Mouse (Mus musculus) embryonic facial prominence, embryonic 14.5 days (tissue): ENCODE data around the gene Ces1c. TPM values are rescaled to one million over a fixed set of nuclear protein-coding genes. Genes with fewer than 3 reads are reported as not detected.

Experiments
- ATAC-seq: fragments of 200-750 bp; cut with Nextera tagmentation; 2 replicates; pipeline ENCODE4 v1.8.0; 2017; ENCODE audit warnings: low read depth, moderate number of reproducible peaks, moderate TSS enrichment
- DNase-seq: peaks from one replicate; pipeline ENCODE4 v3.0.0-alpha.2; 2015; ENCODE audit warnings: low spot score
- H3K27ac ChIP-seq: fragments of 300-500 bp; sonication (generic); replicated peaks from 2 replicates; pipeline ENCODE4 v1.5.1; 2014; ENCODE audit warnings: low read depth, mild to moderate bottlenecking, low read length, moderate library complexity
- H3K27me3 ChIP-seq: fragments of 300-500 bp; sonication (generic); replicated peaks from 2 replicates; pipeline ENCODE4 v1.6.1; 2014; ENCODE audit warnings: low read length; ENCODE audit not compliant: control insufficient read depth, insufficient read depth
- H3K36me3 ChIP-seq: fragments of 300-500 bp; sonication (generic); 2 replicates; pipeline ENCODE4 v1.6.1; 2014; ENCODE audit warnings: low read length, mixed read lengths; ENCODE audit not compliant: control insufficient read depth, insufficient read depth
- H3K4me1 ChIP-seq: fragments of 300-500 bp; sonication (generic); 2 replicates; pipeline ENCODE4 v1.6.1; 2014; ENCODE audit warnings: antibody characterized with exemption, low read length; ENCODE audit not compliant: control insufficient read depth, insufficient read depth
- H3K4me2 ChIP-seq: fragments of 300-500 bp; sonication (generic); 2 replicates; pipeline ENCODE4 v1.6.1; 2014; ENCODE audit warnings: low read depth, mild to moderate bottlenecking, low read length, moderate library complexity, mixed read lengths
- H3K4me3 ChIP-seq: fragments of 300-500 bp; sonication (generic); 2 replicates; pipeline ENCODE4 v1.5.1; 2014; ENCODE audit warnings: low read depth, mild to moderate bottlenecking, low read length
- H3K9ac ChIP-seq: fragments of 300-500 bp; sonication (generic); 2 replicates; pipeline ENCODE4 v1.6.1; 2014; ENCODE audit warnings: low read depth, mild to moderate bottlenecking, low read length, moderate library complexity, mixed read lengths
- H3K9me3 ChIP-seq: fragments of 300-500 bp; sonication (generic); 2 replicates; pipeline ENCODE4 v1.6.1; 2016; ENCODE audit warnings: low read length; ENCODE audit not compliant: control insufficient read depth
- WGBS: fragments of 180-500 bp; shearing (Covaris S2); extraction: QIAGEN DNeasy Blood & Tissue Kit; methylation state at CpG from one replicate; pipeline ENCODE4 v1.1.7; 2014; 5-methylcytosine and 5-hydroxymethylcytosine counted together
- polyA plus RNA-seq: library from polyadenylated mRNA; unstranded; fragments of >200 nt; fragmentation: Nextera tagmentation; extraction: Ambion mirVana; gene quantifications from 2 replicates; pipeline ENCODE4 v1.2.1, GENCODE M21; 2014

The Ces1c gene
- polyA plus RNA-seq, 1 experiment from 2014 or later: not detected

- Histone ChIP-seq H3K27me3 (no peaks in the 10 kb centered on the region), H3K9me3 (no peaks in the 10 kb centered on the region), H3K27ac (no peak overlapping the region), H3K4me1 (no peaks in the 10 kb centered on the region), H3K4me3 (no peak overlapping the region), H3K36me3 (no peaks in the 10 kb centered on the region), H3K9ac (no peak overlapping the region), H3K4me2 (no peak overlapping the region)
- WGBS: 42% methylated on average over 1 of the region's 1 CpGs
- DNase-seq: peak; percentile 43
- no peak for ATAC-seq
Measured at GRCm38 (mm10) chr8:93140696-93141095, 9.6 kb upstream of the Ces1c start.

GRCm38 (mm10) chr8:93132196-93132595, 1.1 kb upstream of the Ces1c start:
- Histone ChIP-seq H3K4me2 (no peak overlapping the region), H3K27me3 (no peaks in the 10 kb centered on the region), H3K9me3 (no peaks in the 10 kb centered on the region), H3K4me1 (no peaks in the 10 kb centered on the region), H3K4me3 (no peak overlapping the region), H3K36me3 (no peaks in the 10 kb centered on the region), H3K9ac (no peak overlapping the region), H3K27ac (no peak overlapping the region)
- ATAC-seq (no peak), DNase-seq (no peak)
- WGBS: 96% methylated on average over 2 of the region's 2 CpGs

- no peaks in the 10 kb centered on the region for H3K36me3 ChIP-seq
- DNase-seq: no peak
- H3K27ac ChIP-seq: no peak overlapping the region
- no peak overlapping the region for H3K4me3 ChIP-seq
- WGBS: 92% methylated on average over 2 of the region's 2 CpGs
- no peak overlapping the region for H3K4me2 ChIP-seq
- H3K9me3 ChIP-seq: no peaks in the 10 kb centered on the region
- ATAC-seq: no peak
- H3K9ac ChIP-seq: no peak overlapping the region
- no peaks in the 10 kb centered on the region for H3K27me3 ChIP-seq
- H3K4me1 ChIP-seq: no peaks in the 10 kb centered on the region
Measured at GRCm38 (mm10) chr8:93126476-93126875, 4.6 kb downstream of the Ces1c start.

GRCm38 (mm10) chr8:93122005-93122404, 9.1 kb downstream of the Ces1c start:
- Histone ChIP-seq H3K36me3 (no peaks in the 10 kb centered on the region), H3K4me1 (no peaks in the 10 kb centered on the region), H3K4me3 (no peak overlapping the region), H3K9ac (no peak overlapping the region), H3K27ac (no peak overlapping the region), H3K9me3 (no peaks in the 10 kb centered on the region), H3K27me3 (no peaks in the 10 kb centered on the region), H3K4me2 (no peak overlapping the region)
- ATAC-seq (no peak), DNase-seq (no peak)
- 82% methylated on average over 1 of the region's 1 CpGs for WGBS

- H3K36me3 ChIP-seq: no peaks in the 10 kb centered on the region
- H3K4me1 ChIP-seq: no peaks in the 10 kb centered on the region
- no peak overlapping the region for H3K4me3 ChIP-seq
- no peak overlapping the region for H3K9ac ChIP-seq
- no peak overlapping the region for H3K4me2 ChIP-seq
- no peaks in the 10 kb centered on the region for H3K27me3 ChIP-seq
- 0 out of 2 replicates have a peak, but pooled peaks have one; percentile 50 for ATAC-seq
- H3K9me3 ChIP-seq: no peaks in the 10 kb centered on the region
- no peak overlapping the region for H3K27ac ChIP-seq
- DNase-seq: peak; percentile 61
Measured at GRCm38 (mm10) chr8:93095376-93095775, 35.7 kb downstream of the Ces1c start.

GRCm38 (mm10) chr8:93091324-93091723, 39.8 kb downstream of the Ces1c start:
- ATAC-seq: no peak

GRCm38 (mm10) chr8:93088686-93089122, 42.4 kb downstream of the Ces1c start:
- WGBS: 2% methylated on average over 2 of the region's 2 CpGs
- no peak overlapping the region for H3K4me3 ChIP-seq

More at GRCm38 (mm10) chr8:93091324-93091723, 39.8 kb downstream of the Ces1c start:
- H3K9me3 ChIP-seq: no peaks in the 10 kb centered on the region
- no peaks in the 10 kb centered on the region for H3K36me3 ChIP-seq
- H3K4me1 ChIP-seq: peaks cover 4% of the 10 kb centered on the region; the same call in 1 of the 2 replicates
- H3K4me3 ChIP-seq: no peak overlapping the region
- no peak overlapping the region for H3K27ac ChIP-seq
- no peak for DNase-seq
- no peak overlapping the region for H3K4me2 ChIP-seq
- H3K9ac ChIP-seq: no peak overlapping the region
- 54% methylated on average over 1 of the region's 1 CpGs for WGBS
- no peaks in the 10 kb centered on the region for H3K27me3 ChIP-seq

GRCm38 (mm10) chr8:93088193-93088592, 42.9 kb downstream of the Ces1c start:
- Histone ChIP-seq H3K4me1 (peaks cover 4% of the 10 kb centered on the region; the same call in 1 of the 2 replicates), H3K27me3 (no peaks in the 10 kb centered on the region), H3K36me3 (no peaks in the 10 kb centered on the region), H3K4me3 (no peak overlapping the region), H3K4me2 (peak overlapping the region; percentile 36), H3K9me3 (no peaks in the 10 kb centered on the region), H3K9ac (peak overlapping the region; percentile 34; the same call in 1 of the 2 replicates), H3K27ac (no peak overlapping the region; the same call in 1 of the 2 replicates)
- ATAC-seq (peak; percentile 44; the same call in 1 of the 2 replicates), DNase-seq (no peak)
- 24% methylated on average over 7 of the region's 7 CpGs for whole genome bisulfite sequencing

More at GRCm38 (mm10) chr8:93088686-93089122, 42.4 kb downstream of the Ces1c start:
- DNase-seq (peak; percentile 87), ATAC-seq (peak; percentile 97)
- Histone ChIP-seq H3K4me2 (peak overlapping the region; percentile 36), H3K9ac (no peak overlapping the region), H3K27me3 (no peaks in the 10 kb centered on the region), H3K4me1 (peaks cover 4% of the 10 kb centered on the region; the same call in 1 of the 2 replicates), H3K36me3 (no peaks in the 10 kb centered on the region), H3K27ac (0 out of 2 replicates have a peak overlapping the region, but pooled peaks have one; percentile 44), H3K9me3 (no peaks in the 10 kb centered on the region)

GRCm38 (mm10) chr8:93079887-93080286, 51.2 kb downstream of the Ces1c start, which contains the start of gene Ces1b:
Gene Ces1b, minus strand, starts transcription at chr8:93080017.
- Histone ChIP-seq H3K9ac (no peak within 1 kb of the TSS), H3K27me3 (no peaks in the 10 kb centered on the region), H3K36me3 (no peaks in the 10 kb centered on the region), H3K4me2 (no peak within 1 kb of the TSS), H3K9me3 (no peaks in the 10 kb centered on the region), H3K27ac (no peak within 1 kb of the TSS), H3K4me3 (no peak within 1 kb of the TSS), H3K4me1 (no peaks in the 10 kb centered on the region)
- ATAC-seq: no peak
- 58% methylated on average over 2 of the region's 2 CpGs for WGBS
- DNase-seq: no peak
